10 mouse cellular contexts compared by ENCODE assay signal in genomic region chr10:91242491-91243046, GRCm38 (mm10).
DNase-seq lines count a peak whose midpoint lies in the region; ATAC-seq and TF ChIP-seq lines count a peak whose summit lies in the region.
"Had no signal": no experiment of that assay in that cellular context is flagged by ENCODE, and none has a peak within 500 bp of the region (broad histone marks: within the 10 kb centered on the region; RNA-seq: fewer than 3 reads in every experiment).

No protein-coding gene starts in this region.

- no peaks in the 10 kb centered on the region for H3K36me3 ChIP-seq in liver, embryonic 13.5 days
- no peaks in the 10 kb centered on the region for H3K36me3 ChIP-seq in limb, embryonic 11.5 days (ENCODE audit: control insufficient read depth, insufficient read depth, low read length)
- no peaks in the 10 kb centered on the region for H3K36me3 ChIP-seq in myocyte (ENCODE audit: control insufficient read depth, insufficient read depth)

- no peak for DNase-seq in gastrocnemius, adult 2 months
- no peak for DNase-seq in gastrocnemius, postnatal 14 days
- DNase-seq in liver, embryonic 13.5 days = no peak
- DNase-seq in liver = no peak
- no peak for DNase-seq in limb, embryonic 11.5 days (ENCODE audit: low spot score)
- DNase-seq in yolk sac, embryonic 10.5 days (ENCODE audit: low spot score) = no peak
- no peak for DNase-seq in urinary bladder, adult 2 months (ENCODE audit: low spot score)
- DNase-seq: right cerebral cortex, postnatal 25 days had no signal

- TF ChIP-seq CTCF in gastrocnemius, adult 2 months (IDR thresholded peaks at IDR 0.05) = no peak

- H3K27me3 ChIP-seq in liver, embryonic 13.5 days = no peaks in the 10 kb centered on the region
- no peaks in the 10 kb centered on the region for H3K27me3 ChIP-seq in limb, embryonic 11.5 days (ENCODE audit: control insufficient read depth, insufficient read depth, low read length)
- no peaks in the 10 kb centered on the region for H3K27me3 ChIP-seq in myocyte (ENCODE audit: control insufficient read depth, insufficient read depth, insufficient read length)
- H3K27me3 ChIP-seq: Patski had no signal

- no peak overlapping the region for H3K4me3 ChIP-seq in gastrocnemius, adult 2 months
- no peak overlapping the region for H3K4me3 ChIP-seq in liver, embryonic 13.5 days (replicated peaks)
- H3K4me3 ChIP-seq in limb, embryonic 11.5 days (ENCODE audit: low read depth, low read length) = no peak overlapping the region
- H3K4me3 ChIP-seq in myocyte = no peak overlapping the region

- ATAC-seq in liver, embryonic 13.5 days (ENCODE audit: low read depth) = peak; percentile 41; the same call in 1 of the 2 replicates
- no peak for ATAC-seq in limb, embryonic 11.5 days (ENCODE audit: insufficient number of reproducible peaks, low FRiP score, low TSS enrichment, low read depth)

- H3K4me1 ChIP-seq in liver, embryonic 13.5 days (replicated peaks) = no peaks in the 10 kb centered on the region
- peaks cover 15% of the 10 kb centered on the region for H3K4me1 ChIP-seq in limb, embryonic 11.5 days (ENCODE audit: control insufficient read depth, insufficient read depth, low read length)

- H3ac ChIP-seq in myocyte (ENCODE audit: control insufficient read depth, insufficient read length) = no peak overlapping the region

- intact Hi-C loops in gastrocnemius, adult 2 months (cut with DNase I) = no loop called here
- intact Hi-C loops in gastrocnemius, postnatal 14 days (cut with DNase I; ENCODE audit: low total_unique reads) = no loop called here

- no peaks in the 10 kb centered on the region for H3K9me3 ChIP-seq in liver, embryonic 13.5 days (replicated peaks)
- H3K9me3 ChIP-seq in limb, embryonic 11.5 days (ENCODE audit: control insufficient read depth, low read length) = no peaks in the 10 kb centered on the region

- no peak overlapping the region for H3K4me2 ChIP-seq in liver, embryonic 13.5 days
- no peak overlapping the region for H3K4me2 ChIP-seq in limb, embryonic 11.5 days (ENCODE audit: low read depth, severe bottlenecking)
- H3K4me2 ChIP-seq in myocyte (ENCODE audit: low read depth) = peak overlapping the region; percentile 74

- WGBS in liver, embryonic 13.5 days (ENCODE audit: insufficient replicate concordance) = 37% methylated on average over 5 of the region's 5 CpGs
- 53% methylated on average over 5 of the region's 5 CpGs for WGBS in limb, embryonic 11.5 days

- H3K79me2 ChIP-seq in myocyte (ENCODE audit: control insufficient read depth, insufficient read depth) = no peaks in the 10 kb centered on the region

- no peak overlapping the region for H3K9ac ChIP-seq in liver, embryonic 13.5 days
- H3K9ac ChIP-seq in limb, embryonic 11.5 days (ENCODE audit: low read length) = no peak overlapping the region

- TF ChIP-seq POLR2A in myocyte (IDR thresholded peaks at IDR 0.05; ENCODE audit: insufficient read length, low read depth) = no peak

- peak overlapping the region; percentile 74 for H3K27ac ChIP-seq in gastrocnemius, adult 2 months
- H3K27ac ChIP-seq in liver, embryonic 13.5 days = no peak overlapping the region
- peak overlapping the region; percentile 61; the same call in 1 of the 2 replicates for H3K27ac ChIP-seq in limb, embryonic 11.5 days (replicated peaks; ENCODE audit: low read depth, low read length)

TF ChIP-seq in myocyte, 11 proteins besides CTCF, POLR2A, EP300 and RAD21:
- TF ChIP-seq POLR2AphosphoS2 (IDR thresholded peaks at IDR 0.05; ENCODE audit: insufficient read length, low read depth) (no peak), TCF12 (IDR thresholded peaks at IDR 0.05; ENCODE audit: insufficient read depth, poor library complexity, severe bottlenecking) (no peak), SRF (IDR thresholded peaks at IDR 0.05; ENCODE audit: control insufficient read depth, insufficient read length, low read depth) (no peak), E2F4 (IDR thresholded peaks at IDR 0.05; ENCODE audit: insufficient read depth) (no peak), MAX (IDR thresholded peaks at IDR 0.05; ENCODE audit: low read depth) (no peak), MYOG (IDR thresholded peaks at IDR 0.05; ENCODE audit: control insufficient read depth in 1 of 3, insufficient read depth in 1 of 3, insufficient read length in 2 of 3, low read depth in 2 of 3) (no peak), USF1 (IDR thresholded peaks at IDR 0.05; ENCODE audit: low read depth) (no peak), REST (IDR thresholded peaks at IDR 0.05; ENCODE audit: insufficient read depth, insufficient read length) (no peak), MYOD1 (IDR thresholded peaks at IDR 0.05; ENCODE audit: control insufficient read depth in 1 of 3, insufficient read length in 2 of 3, low read depth in 2 of 3) (no peak), TCF3 (IDR thresholded peaks at IDR 0.05; ENCODE audit: insufficient read length, low read depth) (no peak), CEBPB (IDR thresholded peaks at IDR 0.05; ENCODE audit: insufficient read depth, poor library complexity, severe bottlenecking) (no peak)
